Mouse (Mus musculus) cortical plate, adult 2 months (tissue): ENCODE measurements around the gene Cacna1g.

Experiments used
- CTCF ChIP-seq: fragments of 200-500 bp; IDR thresholded peaks from 2 replicates; pipeline ENCODE4 v1.5.1; 2011; ENCODE audit warnings: mild to moderate bottlenecking, control low read depth, low read length; ENCODE audit not compliant: insufficient read depth; ENCODE audit errors: extremely low read depth
- POLR2A ChIP-seq: fragments of 200-500 bp; IDR thresholded peaks from 2 replicates; pipeline ENCODE4 v1.6.1; 2011; ENCODE audit warnings: mild to moderate bottlenecking, low read length, control low read depth; ENCODE audit not compliant: insufficient read depth; ENCODE audit errors: extremely low read depth

- TF ChIP-seq POLR2A, result no peak
- no peak for TF ChIP-seq CTCF
Measured at GRCm38 (mm10) chr11:94480382-94480781, 6.4 kb upstream of the Cacna1g start.
